Mouse (Mus musculus) G1E-ER4 (cell line): ENCODE measurements around the gene 4430402I18Rik. TPM values are rescaled to one million over a fixed set of nuclear protein-coding genes. Genes with fewer than 3 reads are reported as not detected.

ENCODE experiments used
- GATA1 ChIP-seq: IDR thresholded peaks from one replicate; pipeline ENCODE4 v1.8.0; 2012; ENCODE audit warnings: low read length, inconsistent platforms
- polyA plus RNA-seq: library from polyadenylated mRNA; stranded (reverse); fragments of >175 nt; gene quantifications from 2 replicates; pipeline ENCODE4 v1.2.3, GENCODE M21; 2012

Gene 4430402I18Rik
- polyA plus RNA-seq, 1 experiment: not detected

DNA sequence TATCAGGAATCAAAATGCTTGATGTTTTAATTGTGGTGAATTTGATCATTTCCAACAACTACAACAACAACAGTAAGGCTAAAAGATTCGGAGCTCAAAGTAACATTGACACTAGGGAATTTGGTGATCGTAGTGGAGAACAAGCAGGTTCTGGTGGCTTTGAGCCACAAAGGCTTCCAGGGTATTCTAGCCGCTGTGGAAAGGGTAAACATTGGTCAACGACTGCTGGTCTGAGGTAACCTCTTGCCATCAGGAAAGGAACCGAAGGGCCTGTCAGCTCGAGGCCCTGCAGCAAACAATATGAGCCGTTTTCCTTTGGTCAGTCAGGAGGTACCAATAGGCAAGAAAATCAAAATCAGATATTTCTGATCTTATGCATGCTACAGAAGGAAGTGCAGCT is 15.0 kb upstream of the 4430402I18Rik start:
- no peak for TF ChIP-seq GATA1

DNA sequence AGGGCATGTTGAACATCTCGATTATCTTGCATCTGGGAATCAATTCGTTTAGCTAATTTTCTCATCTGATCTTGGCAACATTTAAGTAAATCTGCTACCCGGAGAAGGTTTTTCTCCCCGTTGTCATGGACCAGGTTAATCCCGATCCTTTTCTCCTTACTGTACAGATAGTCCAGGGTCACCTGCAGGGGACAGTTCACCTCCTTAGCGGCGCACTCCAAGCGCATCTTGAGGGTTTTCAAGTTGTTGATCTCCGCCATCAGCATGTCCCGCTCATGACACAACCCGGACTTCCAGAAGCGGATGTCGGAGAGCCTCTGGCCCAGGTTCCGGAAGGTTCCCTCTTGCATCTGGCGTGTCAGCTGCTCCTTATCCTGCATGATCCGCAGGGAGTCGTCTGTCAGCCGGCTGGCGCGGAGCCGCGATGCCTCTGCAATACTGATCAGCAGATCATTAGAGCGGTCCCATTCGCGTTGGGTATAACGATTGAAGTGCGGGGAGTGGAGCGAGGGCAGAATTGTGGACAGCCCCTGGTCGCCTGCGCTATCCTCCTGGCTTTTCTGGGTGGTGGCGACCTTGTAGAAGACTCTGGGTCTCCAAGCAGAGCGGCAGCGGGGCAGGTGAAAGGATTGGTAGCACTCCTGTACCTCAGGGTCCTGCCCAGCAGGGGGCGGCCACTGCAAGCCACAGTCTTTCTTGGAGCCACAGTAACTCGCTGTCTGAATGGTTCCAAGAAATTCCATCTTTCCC is 7.4 kb upstream of the 4430402I18Rik start:
- TF ChIP-seq GATA1: no peak

DNA sequence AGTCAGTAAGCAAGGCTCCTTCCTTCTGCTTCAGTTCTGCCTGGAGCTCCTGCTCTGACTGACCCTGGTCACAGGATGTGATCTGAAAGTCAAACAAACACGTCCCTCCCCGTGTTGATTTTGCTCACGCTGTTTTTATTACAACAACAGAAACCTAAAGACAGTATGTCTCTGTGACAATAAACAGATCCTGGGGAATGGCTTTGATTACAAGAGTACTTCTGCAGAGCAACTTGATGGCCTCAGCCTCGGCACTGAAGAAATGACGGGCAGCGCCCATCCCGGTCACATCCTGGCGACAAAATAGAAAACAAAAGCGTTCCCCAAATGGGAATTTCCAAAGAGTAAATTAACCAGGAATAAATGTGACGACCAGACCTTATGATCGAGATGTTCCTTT is 2.7 kb upstream of the 4430402I18Rik start:
- no peak for TF ChIP-seq GATA1

DNA sequence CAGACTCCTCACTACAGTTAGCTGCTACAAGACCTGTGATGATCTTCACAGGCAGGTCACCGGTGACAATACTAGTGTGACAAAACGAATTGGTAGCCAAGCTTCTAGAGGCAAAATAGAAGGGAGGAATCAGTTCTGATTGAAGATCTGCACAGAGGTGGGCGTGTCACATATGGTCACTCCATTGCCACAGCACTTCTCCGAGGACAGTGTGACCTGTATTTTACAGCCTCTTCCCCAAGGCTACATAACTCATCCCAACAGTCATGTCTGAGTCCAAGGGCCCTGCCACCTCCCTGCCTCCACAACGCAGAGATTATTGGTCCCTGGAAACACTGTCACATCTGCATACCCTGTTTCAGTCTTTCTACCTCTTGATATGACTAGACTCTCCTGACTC is 1.6 kb upstream of the 4430402I18Rik start:
- no peak for TF ChIP-seq GATA1

DNA sequence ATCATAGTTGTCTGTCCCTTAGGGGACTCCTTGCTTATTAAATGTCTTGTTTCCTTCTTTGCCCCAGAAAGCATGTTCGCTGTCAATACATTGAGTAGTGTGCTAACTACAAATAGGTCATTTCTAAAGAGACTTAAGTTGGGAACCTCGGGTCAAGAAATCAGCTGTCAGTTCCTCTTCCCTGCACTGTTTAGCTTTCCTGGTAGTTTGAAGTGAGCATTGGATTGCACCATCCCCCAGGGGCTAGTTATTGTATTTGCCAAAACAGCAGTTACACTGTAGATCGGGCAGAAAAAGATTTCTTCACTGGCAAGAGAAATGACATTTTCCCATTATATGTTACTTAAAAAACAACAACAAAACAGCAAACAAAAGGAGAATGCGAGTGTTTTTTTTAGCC is 578 bp upstream of the 4430402I18Rik start:
- TF ChIP-seq GATA1: no peak

DNA sequence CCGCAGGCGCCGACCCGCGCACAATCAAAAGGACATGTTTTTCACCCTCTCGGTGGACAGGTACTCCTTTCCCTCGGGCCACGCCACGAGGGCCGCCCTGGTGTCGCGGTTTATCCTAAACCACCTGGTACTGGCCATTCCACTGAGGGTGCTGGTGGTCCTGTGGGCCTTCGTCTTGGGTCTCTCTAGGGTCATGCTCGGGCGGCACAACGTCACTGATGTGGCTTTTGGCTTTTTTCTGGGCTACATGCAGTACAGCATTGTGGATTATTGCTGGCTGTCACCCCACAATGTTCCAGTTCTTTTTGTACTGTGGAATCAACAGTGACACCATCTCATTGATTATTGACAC is 3.1 kb downstream of the 4430402I18Rik start:
- TF ChIP-seq GATA1: no peak

DNA sequence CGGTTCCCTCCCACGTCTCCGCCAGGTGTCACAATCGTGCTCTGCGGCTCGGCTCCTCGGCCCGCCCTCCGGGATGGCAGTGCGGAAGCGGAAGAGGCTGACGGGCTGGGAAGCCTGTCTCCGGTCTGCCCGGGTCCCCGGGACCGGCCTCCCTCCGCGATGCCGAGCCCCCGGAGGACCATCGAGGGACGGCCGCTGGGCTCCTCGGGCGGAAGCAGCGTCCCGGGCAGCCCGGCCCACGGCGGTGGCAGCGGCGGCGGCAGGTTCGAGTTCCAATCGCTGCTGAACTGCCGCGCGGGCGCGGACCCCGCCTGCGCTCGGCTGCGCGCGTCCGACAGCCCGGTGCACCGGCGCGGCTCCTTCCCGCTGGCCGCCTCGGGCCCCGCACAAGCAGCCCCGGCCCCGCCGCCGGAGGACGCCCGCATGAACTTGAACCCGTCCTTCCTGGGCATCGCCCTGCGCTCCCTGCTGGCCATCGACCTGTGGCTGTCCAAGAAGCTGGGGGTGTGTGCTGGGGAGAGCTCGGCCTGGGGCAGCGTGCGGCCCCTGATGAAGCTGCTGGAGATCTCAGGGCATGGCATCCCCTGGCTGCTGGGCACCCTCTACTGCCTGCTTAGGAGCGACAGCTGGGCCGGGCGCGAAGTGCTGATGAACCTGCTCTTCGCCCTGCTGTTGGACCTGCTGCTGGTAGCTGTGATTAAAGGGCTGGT is 3.6 kb downstream of the 4430402I18Rik start, which contains the start of gene Plpp6:
Gene Plpp6, plus strand, starts transcription at position 112 of the 710 bp plus-strand sequence.
- no peak for TF ChIP-seq GATA1

DNA sequence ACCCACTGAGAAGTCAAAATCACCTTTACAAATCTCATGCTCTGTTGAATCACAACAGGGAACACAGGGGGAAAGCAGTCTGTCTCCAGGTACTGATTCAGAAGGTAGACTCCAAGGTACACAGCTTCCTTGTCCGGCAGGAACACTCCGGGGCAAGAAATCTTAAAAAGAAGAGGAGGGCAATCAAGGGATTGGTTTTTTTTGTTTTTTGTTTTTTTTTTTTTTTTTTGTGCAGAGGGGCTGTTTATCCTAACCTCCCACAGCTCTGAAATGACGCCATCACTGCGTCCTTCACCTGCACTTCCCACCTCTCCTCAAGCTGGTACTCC is 4.1 kb downstream of the 4430402I18Rik start:
- no peak for TF ChIP-seq GATA1

DNA sequence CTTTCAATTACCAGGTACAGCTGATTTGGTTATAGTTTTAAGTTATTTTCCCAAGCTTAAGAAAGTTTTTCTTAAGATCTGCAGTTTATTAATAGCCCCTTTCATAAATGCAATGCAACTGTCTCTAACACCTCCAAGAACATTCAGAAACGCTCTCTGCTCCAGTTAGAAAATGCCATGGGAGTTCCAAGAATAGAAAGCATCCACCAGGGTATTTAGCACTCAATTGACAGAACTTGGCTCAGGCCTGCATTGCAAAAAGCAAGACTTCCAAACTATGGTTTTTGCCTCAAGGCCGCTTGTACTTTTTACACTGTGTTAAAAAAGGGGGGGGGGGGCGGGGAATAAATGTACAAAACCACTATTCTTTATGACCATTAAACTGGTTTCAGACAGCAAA is 4.5 kb downstream of the 4430402I18Rik start:
- no peak for TF ChIP-seq GATA1

DNA sequence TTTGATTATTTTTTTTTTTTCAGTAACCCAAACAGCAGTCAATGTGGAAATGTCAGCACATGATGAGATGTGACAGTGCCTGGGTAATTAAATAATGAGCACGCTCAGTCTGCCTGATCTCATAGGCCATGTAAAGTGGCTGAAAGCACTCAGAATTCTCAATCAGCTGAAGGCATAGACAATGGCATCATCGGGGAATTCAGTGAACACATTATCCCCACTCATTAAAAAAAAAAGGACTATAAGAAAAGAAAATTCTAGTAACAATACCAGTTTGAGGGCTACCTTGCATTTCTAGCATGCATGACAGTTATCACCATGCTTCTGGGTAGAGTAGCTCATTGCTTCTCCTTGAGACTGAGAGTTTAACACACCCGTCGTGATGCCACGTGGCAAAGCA is 16.3 kb downstream of the 4430402I18Rik start:
- TF ChIP-seq GATA1: no peak

DNA sequence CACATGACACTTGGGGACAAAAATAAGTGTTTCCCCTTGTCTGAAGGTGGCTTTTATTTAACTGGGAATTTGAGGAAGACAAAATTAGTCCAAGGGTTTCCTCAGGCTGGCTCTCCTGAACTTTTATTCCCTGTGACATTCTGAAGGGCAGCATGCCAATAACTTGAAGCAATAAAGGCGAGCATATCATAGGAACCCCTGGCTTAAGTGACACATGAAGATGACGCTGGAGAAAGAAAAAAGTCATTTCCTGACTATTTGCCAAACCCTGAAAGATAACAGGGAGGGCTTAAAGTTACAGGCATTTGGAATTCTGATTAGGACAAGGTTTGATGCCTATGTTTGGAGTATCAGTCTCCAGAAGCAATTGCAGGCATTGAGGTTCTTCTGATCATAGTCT is 20.3 kb downstream of the 4430402I18Rik start:
- TF ChIP-seq GATA1: no peak

DNA sequence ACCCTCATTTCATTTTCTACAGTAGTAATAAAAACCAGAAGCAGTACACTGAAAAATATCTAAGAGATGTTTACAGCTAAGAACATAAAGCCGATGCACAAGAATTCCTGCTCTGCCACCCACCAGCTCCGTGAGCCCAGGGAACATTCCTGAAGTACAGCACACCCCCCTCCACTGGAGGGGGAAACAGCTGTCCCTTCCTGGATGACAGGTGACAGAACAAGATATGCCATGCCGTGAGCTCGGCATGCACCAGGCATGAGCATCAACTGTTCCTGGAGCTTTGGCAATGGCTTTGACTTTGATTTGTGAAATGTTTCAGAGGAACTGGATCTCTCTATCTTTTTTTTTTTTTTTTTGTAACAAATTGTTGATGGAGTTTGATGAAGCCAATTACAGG is 20.8 kb downstream of the 4430402I18Rik start:
- no peak for TF ChIP-seq GATA1

DNA sequence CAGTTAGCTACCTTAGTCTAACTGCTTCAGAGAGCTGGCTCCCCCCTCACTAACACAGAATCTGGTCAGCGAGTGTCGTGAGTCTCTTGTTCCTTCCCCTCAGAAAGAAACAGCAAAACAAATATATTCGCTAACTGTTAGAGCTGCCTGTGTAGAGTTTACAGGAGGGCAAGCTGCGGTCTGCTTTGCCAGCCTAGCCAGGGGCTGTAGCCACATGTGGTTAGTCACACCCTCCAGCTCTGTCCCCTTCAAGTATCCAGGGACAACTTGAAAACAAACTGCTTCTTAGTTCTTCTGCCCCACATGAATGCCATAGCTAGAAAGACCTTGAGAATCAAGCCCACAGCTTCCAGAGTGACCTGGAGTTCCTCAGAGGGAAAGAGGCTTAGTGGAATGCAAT is 26.3 kb downstream of the 4430402I18Rik start:
- no peak for TF ChIP-seq GATA1

DNA sequence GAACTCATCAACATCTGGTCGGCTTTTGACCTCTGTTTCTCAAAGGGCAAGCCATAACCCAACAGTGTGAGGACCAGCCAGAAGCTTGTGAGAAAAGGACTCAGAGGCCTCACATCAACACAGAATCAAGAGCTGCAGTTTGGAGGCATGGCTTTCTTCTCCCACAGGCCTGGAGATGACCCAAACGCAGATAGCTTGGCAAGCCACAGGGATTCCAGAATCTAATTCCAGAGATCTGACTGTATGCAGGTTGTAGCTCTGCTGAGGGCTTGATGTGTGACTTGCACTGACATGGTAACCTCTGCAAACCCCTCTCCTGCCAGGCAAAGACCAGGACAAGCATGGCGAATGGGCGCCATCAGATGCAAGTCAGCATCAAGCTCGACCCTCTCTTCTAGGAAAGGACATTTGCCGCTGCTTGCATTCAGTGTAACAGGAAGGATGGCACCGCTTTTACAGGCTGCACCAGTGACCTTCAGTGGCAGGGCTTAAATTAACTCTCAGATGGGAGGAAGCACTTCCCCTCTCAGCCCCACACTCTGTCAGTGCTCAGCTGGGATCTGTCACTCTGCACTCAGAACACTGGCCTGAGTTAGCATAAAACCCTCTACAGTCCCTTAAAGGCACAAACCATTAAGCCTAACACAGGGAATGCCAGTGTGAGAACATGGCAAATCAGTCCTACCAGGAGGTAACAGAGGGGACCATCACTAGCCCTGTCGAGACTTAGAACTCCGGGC is 27.3 kb downstream of the 4430402I18Rik start:
- no peak for TF ChIP-seq GATA1

DNA sequence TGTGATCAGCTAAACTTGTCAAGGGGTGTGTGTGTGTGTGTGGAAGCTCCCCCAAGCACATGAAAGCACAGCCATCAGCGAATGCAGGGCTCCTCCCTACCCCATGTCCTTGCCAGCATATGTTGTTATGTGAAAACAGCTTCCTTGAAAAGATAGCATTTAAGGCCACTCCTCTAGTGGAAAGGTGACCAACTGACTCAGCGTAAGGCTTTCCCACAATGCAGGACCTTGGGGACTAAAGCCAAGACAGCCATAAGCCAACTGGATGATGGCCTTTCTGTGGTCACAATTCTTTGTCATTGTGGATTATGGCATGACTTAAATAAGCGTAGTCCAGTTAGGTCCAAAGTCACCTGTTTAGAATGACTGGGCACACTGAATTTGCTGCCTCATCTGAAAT is 32.7 kb downstream of the 4430402I18Rik start:
- no peak for TF ChIP-seq GATA1

DNA sequence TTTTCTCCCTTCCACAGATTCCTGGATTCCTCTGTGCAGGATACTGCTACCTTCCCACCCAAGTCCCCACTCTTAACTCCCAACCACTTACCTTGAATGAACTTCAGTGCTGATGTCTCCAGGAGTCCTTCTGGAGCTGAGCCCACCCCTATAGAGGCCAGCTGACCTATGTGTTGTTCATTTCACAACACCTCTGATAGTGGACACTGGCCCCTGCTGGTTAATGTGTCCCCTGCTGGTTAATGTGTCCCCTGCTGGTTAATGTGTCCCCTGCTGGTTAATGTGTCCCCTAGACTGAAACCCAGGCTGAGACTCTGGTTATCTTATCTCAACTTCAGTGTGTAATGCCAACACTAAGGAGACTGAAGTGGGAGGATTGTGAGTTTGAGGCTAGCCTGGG is 38.6 kb downstream of the 4430402I18Rik start:
- TF ChIP-seq GATA1: no peak

DNA sequence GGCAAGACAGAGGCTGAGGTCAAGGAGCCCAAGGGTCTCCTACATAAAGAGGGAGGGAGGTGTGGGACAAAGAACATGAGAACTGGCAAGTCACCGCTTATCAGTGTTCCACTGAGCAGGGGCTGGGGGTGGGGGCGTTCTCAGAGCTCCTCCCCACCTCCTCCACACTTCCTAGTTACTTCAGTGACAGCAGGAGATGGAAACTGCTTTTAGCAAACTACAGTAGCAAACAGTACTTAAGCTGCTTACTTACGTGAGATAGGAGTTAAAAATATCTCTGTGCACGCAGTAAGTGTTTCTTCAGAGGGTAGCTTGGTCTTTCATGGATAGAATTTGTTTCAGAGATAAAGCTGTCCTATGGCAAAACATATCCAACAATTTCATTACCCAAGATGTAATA is 40.2 kb downstream of the 4430402I18Rik start:
- no peak for TF ChIP-seq GATA1

DNA sequence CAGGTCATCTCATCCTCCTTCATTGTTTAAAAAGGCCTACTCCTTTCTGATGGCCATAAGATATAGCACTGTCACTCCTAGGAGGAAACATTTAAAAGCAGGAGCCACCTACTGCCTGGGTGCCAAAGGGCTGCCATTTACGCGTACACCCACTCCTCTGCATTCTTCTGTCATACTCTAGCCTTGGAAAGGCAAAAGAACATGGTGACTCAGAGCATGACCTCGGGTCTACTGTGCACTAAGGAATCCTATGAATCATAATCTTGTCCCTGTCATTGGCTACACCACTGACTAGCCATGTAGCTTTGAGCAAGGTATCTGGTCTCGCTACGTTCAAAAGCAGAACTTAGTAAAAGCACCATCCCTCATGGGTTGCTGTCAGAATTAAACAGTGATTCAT is 41.2 kb downstream of the 4430402I18Rik start:
- TF ChIP-seq GATA1: no peak
